Mouse (Mus musculus) hematopoietic stem cell, adult 5-6 weeks (primary cell): ENCODE results near the gene St8sia1. TPM values are rescaled to one million over a fixed set of nuclear protein-coding genes. Genes with fewer than 3 reads are reported as not detected.

Source experiments
- ATAC-seq, 2 experiments: fragments of 125-278 bp in 1 of 2; replicated peaks in 1 of 2; 2 replicates each; pipeline ENCODE4 v1.8.0; 2016 to 2017; ENCODE audit warnings: inconsistent platforms in 2 of 2, mild to moderate bottlenecking in 2 of 2, moderate number of reproducible peaks in 2 of 2, low read depth in 1 of 2, moderate TSS enrichment in 1 of 2; ENCODE audit not compliant: low FRiP score in 2 of 2, poor library complexity in 2 of 2, severe bottlenecking in 2 of 2, insufficient read depth in 1 of 2, low TSS enrichment in 1 of 2
- total RNA-seq: library from RNA; stranded (forward); fragments of 172-1452, 232-1000 nt; gene quantifications from 2 replicates; pipeline ENCODE4 v1.2.3, GENCODE M21; 2017

St8sia1 gene
- total RNA-seq, 1 experiment from 2014 or later, result 0.65 TPM

GRCm38 (mm10) chr6:142888970-142889740 lies 75.1 kb downstream of the St8sia1 start:
- ATAC-seq, result peak; percentile 47 to 70; a peak in 3 of 4 replicates

- ATAC-seq, result no peak
Measured at GRCm38 (mm10) chr6:142888346-142888745, 75.9 kb downstream of the St8sia1 start.

DNA sequence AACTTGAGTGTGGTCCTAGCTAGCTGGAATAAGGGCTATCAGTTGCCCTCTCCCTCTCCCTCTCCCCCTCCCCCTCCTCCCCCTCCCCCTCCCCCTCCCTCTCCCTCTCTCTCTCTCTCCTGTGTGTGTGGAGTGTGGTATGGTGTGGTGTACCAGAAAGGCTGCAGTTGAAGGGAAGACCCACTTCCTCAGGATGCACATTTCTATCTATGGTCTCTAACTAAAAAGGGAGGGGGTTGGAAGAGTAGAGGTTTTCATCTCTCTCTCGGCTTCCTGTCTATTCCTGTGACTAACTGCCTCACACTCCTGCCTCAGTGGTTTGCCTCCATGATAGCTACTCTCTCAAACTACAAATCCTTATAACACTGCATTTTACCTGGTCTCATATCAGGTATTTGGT lies 76.9 kb downstream of the St8sia1 start:
- peak; percentile 31 to 50; a peak in 3 of 4 replicates for ATAC-seq

- no peak for ATAC-seq
Measured at GRCm38 (mm10) chr6:142885364-142886154, 78.7 kb downstream of the St8sia1 start.

DNA sequence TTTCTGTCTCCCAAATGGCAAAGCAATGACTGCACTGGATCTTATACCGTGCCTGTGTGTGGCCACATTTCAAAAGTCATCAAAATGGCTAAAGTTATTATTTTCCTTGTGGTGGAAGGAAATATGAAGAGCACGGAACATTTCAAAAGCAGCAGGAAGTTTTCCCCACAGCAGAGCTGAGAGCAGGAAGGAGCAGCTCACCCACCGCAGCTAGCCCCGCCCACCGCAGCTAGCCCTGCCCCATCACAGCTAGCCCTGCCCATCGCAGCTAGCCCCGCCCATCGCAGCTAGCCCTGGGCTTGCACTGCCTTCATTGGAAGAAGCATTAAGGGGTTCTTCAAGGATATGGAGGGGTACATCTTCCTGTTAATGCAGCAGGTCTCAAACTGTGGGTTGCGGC lies 80.1 kb downstream of the St8sia1 start:
- peak; percentile 63 to 77 for ATAC-seq

DNA sequence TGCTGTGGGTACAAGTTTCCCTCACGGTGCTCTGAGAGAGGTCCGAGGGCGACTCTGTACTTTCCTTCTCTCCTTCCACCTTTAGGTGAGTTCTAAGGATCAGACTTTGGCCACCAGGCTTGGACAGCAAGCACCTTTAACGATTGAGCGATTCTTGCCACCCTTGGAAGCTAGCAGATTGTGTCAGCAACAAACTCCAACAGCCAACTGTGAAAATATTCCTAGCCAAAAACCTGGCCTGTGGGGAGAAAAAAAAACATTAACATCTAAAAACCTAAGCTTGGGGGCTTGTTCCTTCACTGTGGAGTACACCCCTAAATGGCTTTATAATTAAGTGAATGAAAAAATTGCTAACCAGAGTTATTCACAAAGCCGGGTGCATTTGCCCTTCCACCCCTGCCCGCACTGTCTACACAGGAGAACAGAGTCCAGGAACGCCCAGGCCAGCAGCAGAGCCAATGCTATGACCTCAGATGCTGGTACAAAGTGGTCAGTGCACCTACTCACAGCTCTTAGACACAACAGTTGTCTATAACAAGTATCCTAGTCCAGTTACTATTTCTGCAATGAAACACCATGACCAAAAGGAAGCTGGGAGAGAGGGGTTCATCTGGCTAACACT lies 83.3 kb downstream of the St8sia1 start:
- no peak for ATAC-seq

- ATAC-seq, result peak; percentile 53 to 69
Measured at GRCm38 (mm10) chr6:142878744-142879701, 85.2 kb downstream of the St8sia1 start.

- ATAC-seq, result no peak
Measured at GRCm38 (mm10) chr6:142877221-142877620, 87.0 kb downstream of the St8sia1 start.

DNA sequence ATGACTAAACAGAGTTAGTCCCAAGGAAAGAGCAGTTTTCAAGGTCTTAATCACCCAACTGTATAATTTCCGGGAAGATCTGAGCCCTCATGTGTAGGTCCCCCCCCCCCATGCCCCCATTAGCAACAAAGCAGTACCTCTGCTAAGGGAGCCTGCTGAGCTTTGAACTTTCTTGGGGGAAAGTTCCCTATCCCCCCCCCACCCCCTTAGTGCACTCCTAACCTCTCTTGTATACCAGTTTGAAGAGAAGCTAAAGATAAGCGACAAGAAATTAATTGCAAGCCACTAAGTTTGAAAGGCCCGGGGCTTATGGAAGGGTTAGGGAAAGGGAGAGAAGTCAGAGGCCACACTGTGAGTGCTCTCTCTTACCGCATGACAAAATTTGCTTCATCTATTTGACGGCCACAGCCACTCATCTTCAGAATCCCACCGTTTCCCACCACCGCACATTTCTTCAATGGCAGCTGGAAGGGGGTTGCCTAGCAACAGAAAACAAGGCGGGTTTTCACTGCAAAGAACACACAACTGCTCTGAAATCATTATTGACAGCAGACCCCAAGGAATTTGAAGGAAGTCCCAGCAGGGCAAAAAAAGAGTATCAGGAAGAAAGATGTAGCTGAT lies 87.9 kb downstream of the St8sia1 start:
- no peak for ATAC-seq

GRCm38 (mm10) chr6:142873795-142874563 lies 90.3 kb downstream of the St8sia1 start:
- ATAC-seq, result no peak

DNA sequence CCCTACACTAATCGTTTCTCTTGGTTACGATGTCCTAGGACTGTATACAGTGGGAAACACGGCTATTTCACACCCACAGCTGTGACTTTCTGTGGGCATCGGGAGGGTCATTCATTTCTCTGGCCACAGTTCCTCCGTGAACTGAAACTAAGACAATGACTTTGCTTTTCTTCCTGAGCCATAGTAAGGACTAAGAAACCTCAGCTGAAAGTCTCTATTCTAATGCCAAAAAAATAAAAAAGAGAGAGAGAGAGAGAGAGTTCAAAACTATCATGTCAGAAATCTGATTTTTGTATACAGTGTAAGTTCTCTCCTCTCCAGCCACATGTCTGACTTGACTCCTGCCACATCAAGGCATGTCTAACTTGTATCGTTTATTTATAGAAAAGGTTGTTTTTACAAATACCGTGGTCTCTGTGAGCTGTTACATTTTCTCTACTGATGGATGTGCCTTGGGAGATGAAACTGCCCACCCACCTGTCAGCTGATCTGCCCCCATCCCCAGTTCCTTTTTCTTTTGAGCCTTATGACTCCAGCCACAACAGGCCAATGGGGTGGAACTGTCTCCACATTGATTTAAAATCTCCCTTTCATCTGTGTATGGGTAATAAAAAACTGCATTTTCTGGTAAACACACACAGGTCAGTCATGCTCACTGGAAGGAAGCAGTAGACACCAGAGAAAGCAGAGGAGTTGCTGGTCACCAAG lies 94.4 kb downstream of the St8sia1 start:
- ATAC-seq, result no peak

- ATAC-seq, result peak; percentile 84 to 87
Measured at GRCm38 (mm10) chr6:142867471-142868055, 96.7 kb downstream of the St8sia1 start.

- no peak for ATAC-seq
Measured at GRCm38 (mm10) chr6:142867023-142867422, 97.2 kb downstream of the St8sia1 start.

GRCm38 (mm10) chr6:142865199-142865598 lies 99.1 kb downstream of the St8sia1 start:
- no peak for ATAC-seq

DNA sequence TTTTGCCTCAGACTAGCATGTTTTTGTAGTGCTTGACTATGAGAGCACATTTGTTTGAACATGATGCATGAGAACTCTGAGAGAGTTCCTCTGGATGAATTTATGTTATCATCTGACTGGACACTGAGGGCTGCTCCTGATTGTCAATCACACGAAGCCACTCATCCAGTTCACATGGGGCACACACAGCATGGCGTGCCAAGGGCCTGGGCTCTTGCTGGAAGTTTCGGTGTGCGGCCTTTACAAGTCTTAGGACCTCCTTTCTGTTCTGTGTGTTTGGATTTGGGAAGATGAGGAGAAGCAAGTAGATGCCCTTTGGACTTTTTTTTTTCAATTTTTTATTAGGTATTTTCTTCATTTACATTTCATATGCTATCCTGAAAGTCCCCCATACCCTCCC lies 100.4 kb downstream of the St8sia1 start:
- no peak for ATAC-seq
